In the genomic region with DNA sequence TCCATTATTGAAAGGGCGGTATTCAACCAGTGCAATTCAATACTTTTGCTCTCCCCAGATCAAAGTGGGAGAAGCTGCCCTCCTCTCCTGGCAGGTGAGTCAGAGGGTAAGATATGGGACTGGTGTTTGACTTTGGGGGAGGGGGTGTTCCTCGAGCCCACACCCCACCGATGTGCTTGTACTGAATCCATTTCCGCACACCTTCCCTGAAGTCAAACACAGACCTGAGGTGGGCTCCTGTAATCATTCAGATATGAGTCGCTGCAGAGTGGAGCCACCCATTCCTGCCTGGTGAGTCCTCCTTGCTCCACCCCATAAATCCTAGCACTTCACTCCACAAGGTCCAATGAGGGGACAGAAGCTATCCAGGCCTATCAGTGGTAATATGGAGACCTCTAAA, we compare ENCODE assay signal across 24 mouse cellular contexts. TPM values are rescaled to one million over a fixed set of nuclear protein-coding genes. Genes with fewer than 3 reads are reported as not detected.
"Had no signal": no experiment of that assay in that cellular context is flagged by ENCODE, and none has a peak within 500 bp of the region (broad histone marks: within the 10 kb centered on the region; RNA-seq: fewer than 3 reads in every experiment).

No protein-coding gene starts in this region.

- H3K9ac ChIP-seq: lung, embryonic 14.5 days; midbrain, embryonic 12.5 days; neural tube, embryonic 13.5 days; neural tube, embryonic 15.5 days had no signal

- H3K27ac ChIP-seq: midbrain, embryonic 10.5 days; midbrain, embryonic 12.5 days; neural tube, embryonic 13.5 days; neural tube, embryonic 15.5 days had no signal

- H3K4me3 ChIP-seq: midbrain, embryonic 10.5 days; midbrain, embryonic 12.5 days; myocyte; neural tube, embryonic 13.5 days; neural tube, embryonic 15.5 days had no signal

- DNase-seq: lung, adult 18-20 months; lung, embryonic 14.5 days; lung, postnatal 10 days; lung, postnatal 4 days; midbrain, embryonic 14.5 days; retina, postnatal 1 day; right cerebral cortex, adult 18-20 months; right cerebral cortex, postnatal 25 days; right cerebral cortex, postnatal 4 days; spleen, adult 18-20 months; thymus, adult 18-20 months; thymus, postnatal 14 days; thymus, postnatal 36 days had no signal

- H3K4me2 ChIP-seq: lung, embryonic 14.5 days; midbrain, embryonic 12.5 days; neural tube, embryonic 13.5 days; neural tube, embryonic 15.5 days had no signal

- H3K36me3 ChIP-seq: midbrain, embryonic 10.5 days; midbrain, embryonic 12.5 days; neural tube, embryonic 13.5 days; neural tube, embryonic 15.5 days had no signal

- H3K27me3 ChIP-seq: midbrain, embryonic 12.5 days; neural tube, embryonic 13.5 days; neural tube, embryonic 15.5 days had no signal

- H3K9me3 ChIP-seq: midbrain, embryonic 10.5 days; midbrain, embryonic 12.5 days; neural tube, embryonic 13.5 days; neural tube, embryonic 15.5 days had no signal

- H3K4me1 ChIP-seq: midbrain, embryonic 12.5 days; neural tube, embryonic 13.5 days; neural tube, embryonic 15.5 days had no signal

- ATAC-seq: midbrain, embryonic 16.5 days had no signal

RNA-seq across cellular contexts. Expression of a gene that starts 4.7 kb away (rescaled TPM):
- total RNA-seq: megakaryocyte, adult 5-6 weeks; megakaryocyte-erythroid progenitor cell, adult 5-6 weeks had no signal
- polyA plus RNA-seq: lung, embryonic 14.5 days; lung, embryonic 16.5 days; midbrain, embryonic 10.5 days; midbrain, embryonic 12.5 days; midbrain, embryonic 14.5 days; midbrain, embryonic 16.5 days; neural tube, embryonic 11.5 days; neural tube, embryonic 13.5 days; neural tube, embryonic 15.5 days had no signal

RNA-seq across cellular contexts. Expression of a gene that starts 25.7 kb away (rescaled TPM):
- total RNA-seq: megakaryocyte, adult 5-6 weeks; megakaryocyte-erythroid progenitor cell, adult 5-6 weeks had no signal
- polyA plus RNA-seq: lung, embryonic 14.5 days; midbrain, embryonic 10.5 days; midbrain, embryonic 12.5 days; midbrain, embryonic 14.5 days; midbrain, embryonic 16.5 days; myocyte; neural tube, embryonic 11.5 days; neural tube, embryonic 13.5 days; neural tube, embryonic 15.5 days had no signal

RNA-seq across cellular contexts. Expression of a gene that starts 29.0 kb away (rescaled TPM):
- polyA plus RNA-seq: lung, embryonic 14.5 days; lung, embryonic 16.5 days; midbrain, embryonic 10.5 days; midbrain, embryonic 12.5 days; midbrain, embryonic 14.5 days; midbrain, embryonic 16.5 days; myocyte; neural tube, embryonic 11.5 days; neural tube, embryonic 13.5 days; small intestine, adult 2 months had no signal

RNA-seq across cellular contexts. Expression of a gene that starts 37.9 kb away (rescaled TPM):
- polyA plus RNA-seq: midbrain, embryonic 14.5 days; midbrain, embryonic 16.5 days; myocyte; neural tube, embryonic 13.5 days; neural tube, embryonic 15.5 days had no signal

RNA-seq across cellular contexts. Expression of a gene that starts 40.4 kb away (rescaled TPM):
- total RNA-seq: megakaryocyte, adult 5-6 weeks; megakaryocyte-erythroid progenitor cell, adult 5-6 weeks had no signal
- polyA plus RNA-seq: lung, embryonic 14.5 days; myocyte had no signal
